Mouse (Mus musculus) small intestine, adult 10 weeks (tissue): ENCODE data around the gene Rnf41. TPM values are rescaled to one million over a fixed set of nuclear protein-coding genes. Genes with fewer than 3 reads are reported as not detected.

Experiments used
- polyA plus RNA-seq: library from polyadenylated mRNA; stranded (reverse); fragments of 350-450 nt; fragmentation: Illumina TruSeq; extraction: RNeasy Lipid Tissue Mini Kit (QIAGEN cat#74804); gene quantifications from one replicate; pipeline ENCODE4 v1.2.3, GENCODE M21; 2014; ENCODE audit warnings: low replicate concordance

Rnf41 gene
- 5.2 TPM for polyA plus RNA-seq

GRCm38 (mm10) chr10:128411211-128412054 lies at the start of gene Rnf41, which contains the start of gene Nabp2:
TSS of gene Rnf41 (plus strand) at chr10:128411657.
TSS of gene Nabp2 (minus strand) at chr10:128411492.

GRCm38 (mm10) chr10:128368402-128369217 lies 42.8 kb upstream of the Rnf41 start, which contains the start of gene Coq10a:
TSS of gene Coq10a (minus strand) at chr10:128368997.

GRCm38 (mm10) chr10:128376455-128377211 lies 34.8 kb upstream of the Rnf41 start, which contains the start of gene Ankrd52:
TSS of gene Ankrd52 (plus strand) at chr10:128377115.

GRCm38 (mm10) chr10:128401056-128401455 lies 10.4 kb upstream of the Rnf41 start, which contains the start of gene Slc39a5:
TSS of gene Slc39a5 (minus strand) at chr10:128401229.

GRCm38 (mm10) chr10:128458719-128459408 lies 47.4 kb downstream of the Rnf41 start, which contains the start of gene Smarcc2:
TSS of gene Smarcc2 (plus strand) at chr10:128459248.

Other genes with a start within 250 kb of the Rnf41 start
- gene Rbms2, start 231.4 kb upstream of the Rnf41 start, polyA plus RNA-seq, result 4.7 TPM
- 0.59 TPM for gene Gls2, start 217.2 kb upstream of the Rnf41 start, polyA plus RNA-seq
- 13.5 TPM for gene Spryd4, start 199.8 kb upstream of the Rnf41 start, polyA plus RNA-seq
- not detected for gene Mip, start 185.8 kb upstream of the Rnf41 start, polyA plus RNA-seq
- gene Timeless, start 179.6 kb upstream of the Rnf41 start, polyA plus RNA-seq, result 1.4 TPM
- gene Apon, start 157.6 kb upstream of the Rnf41 start, polyA plus RNA-seq, result 0.41 TPM
- not detected for gene Apof, start 143.0 kb upstream of the Rnf41 start, polyA plus RNA-seq
- 12.8 TPM for gene Stat2, start 141.1 kb upstream of the Rnf41 start, polyA plus RNA-seq
- 0.48 TPM for gene Il23a, start 112.9 kb upstream of the Rnf41 start, polyA plus RNA-seq
- gene Pan2, start 108.3 kb upstream of the Rnf41 start, polyA plus RNA-seq, result 8.3 TPM
- gene Cnpy2, start 89.2 kb upstream of the Rnf41 start, polyA plus RNA-seq, result 20.6 TPM
- gene Cs, start 73.9 kb upstream of the Rnf41 start, polyA plus RNA-seq, result 247 TPM
- gene Coq10a, start 42.7 kb upstream of the Rnf41 start, polyA plus RNA-seq, result 13.4 TPM
- 4.7 TPM for gene Ankrd52, start 34.5 kb upstream of the Rnf41 start, polyA plus RNA-seq
- 0.78 TPM for gene Slc39a5, start 10.4 kb upstream of the Rnf41 start, polyA plus RNA-seq
- 10.6 TPM for gene Nabp2, start 165 bp upstream of the Rnf41 start, polyA plus RNA-seq
- 35.8 TPM for gene Smarcc2, start 47.6 kb downstream of the Rnf41 start, polyA plus RNA-seq
- 27.1 TPM for gene Myl6, start 82.5 kb downstream of the Rnf41 start, polyA plus RNA-seq
- not detected for gene Myl6b, start 87.0 kb downstream of the Rnf41 start, polyA plus RNA-seq
- gene Esyt1, start 114.2 kb downstream of the Rnf41 start, polyA plus RNA-seq, result 1.9 TPM
- gene Zc3h10, start 136.1 kb downstream of the Rnf41 start, polyA plus RNA-seq, result 0.85 TPM
- gene Rpl41, start 137.6 kb downstream of the Rnf41 start, polyA plus RNA-seq, result 15.5 TPM
- gene Pa2g4, start 154.3 kb downstream of the Rnf41 start, polyA plus RNA-seq, result 72.6 TPM
- gene Erbb3, start 178.0 kb downstream of the Rnf41 start, polyA plus RNA-seq, result 157 TPM
- 7.5 TPM for gene Rps26, start 215.1 kb downstream of the Rnf41 start, polyA plus RNA-seq
- 0.41 TPM for gene Ikzf4, start 234.3 kb downstream of the Rnf41 start, polyA plus RNA-seq